Mouse (Mus musculus) left cerebral cortex, postnatal 10 days (tissue): Measurements from ENCODE around the gene Tnn. TPM values are rescaled to one million over a fixed set of nuclear protein-coding genes. Genes with fewer than 3 reads are reported as not detected.
A peak's percentile ranks its signal among the peaks of the same experiment; 100 is the strongest.

Experiments used
- DNase-seq, 2 experiments: peaks; one replicate each; pipeline ENCODE4 v3.0.0; 2021 to 2022; ENCODE audit warnings: low spot score in 2 of 2, mixed read lengths in 1 of 2; ENCODE audit errors: extremely low spot score in 1 of 2
- intact Hi-C: fragments of 180-260 bp; cut with DNase I; formaldehyde crosslinking; loops from one replicate; pipeline ENCODE4 v1.15.1; 2025
- total RNA-seq, 2 experiments: library from RNA; stranded (reverse); gene quantifications; 2 replicates each; pipeline ENCODE4 v1.2.3; 2021

The Tnn gene
- total RNA-seq, 2 experiments from 2014 or later = 0.95 to 0.97 TPM

- no peak for DNase-seq
- intact Hi-C loops = no loop called here
These were observed 104.1 kb downstream of the Tnn start for GRCm38 (mm10) chr1:160049131-160049880.

- DNase-seq = no peak
- intact Hi-C loops = no loop called here
These were observed 105.9 kb downstream of the Tnn start for GRCm38 (mm10) chr1:160047481-160047931.

- DNase-seq = no peak
- intact Hi-C loops = no loop called here
These were observed 106.6 kb downstream of the Tnn start for GRCm38 (mm10) chr1:160046786-160047185.

GRCm38 (mm10) chr1:160045971-160046370 is 107.4 kb downstream of the Tnn start:
- intact Hi-C loops = no loop called here
- no peak for DNase-seq

GRCm38 (mm10) chr1:160045056-160045715 is 108.2 kb downstream of the Tnn start:
- DNase-seq = peak in 1 of 2 experiments; percentile 40
- intact Hi-C loops = no loop called here

GRCm38 (mm10) chr1:160044237-160045021 is 109.0 kb downstream of the Tnn start, which contains the start of gene 4930523C07Rik:
Gene 4930523C07Rik, plus strand, starts transcription at chr1:160044382.
- DNase-seq = peak in 1 of 2 experiments; percentile 80
- intact Hi-C loops = no loop called here

- DNase-seq = no peak
- intact Hi-C loops = no loop called here
These were observed 110.0 kb downstream of the Tnn start for GRCm38 (mm10) chr1:160043271-160043975.

GRCm38 (mm10) chr1:160042351-160042750 is 111.0 kb downstream of the Tnn start:
- no peak for DNase-seq
- intact Hi-C loops = no loop called here

- intact Hi-C loops = no loop called here
- DNase-seq = no peak
These were observed 112.1 kb downstream of the Tnn start for GRCm38 (mm10) chr1:160041264-160041775.

- intact Hi-C loops = no loop called here
These were observed 113.3 kb downstream of the Tnn start for GRCm38 (mm10) chr1:160039951-160040645.

GRCm38 (mm10) chr1:160036996-160037521 is 116.3 kb downstream of the Tnn start:
- intact Hi-C loops = no loop called here
- DNase-seq = peak; percentile 31 to 66

More at GRCm38 (mm10) chr1:160039951-160040645, 113.3 kb downstream of the Tnn start:
- DNase-seq = no peak

GRCm38 (mm10) chr1:160035561-160035960 is 117.8 kb downstream of the Tnn start:
- intact Hi-C loops = no loop called here
- no peak for DNase-seq

Other genes starting within 250 kb of the Tnn start
- gene 4930523C07Rik, start 109.2 kb downstream of the Tnn start, total RNA-seq = 1 to 10 TPM; 3.5 to 4.4 TPM
- 10 to 100 TPM; 52.8 to 56.1 TPM for gene Mrps14, start 41.6 kb upstream of the Tnn start, total RNA-seq
- 100 to 1,000 TPM; 106 to 109 TPM for gene Cacybp, start 59.3 kb upstream of the Tnn start, total RNA-seq